Mouse (Mus musculus) CH12.LX (cell line): ENCODE data around the gene Spata13.

Experiments used
- EP300 ChIP-seq: IDR thresholded peaks from 2 replicates; pipeline ENCODE4 v1.6.1; 2011; ENCODE audit warnings: low read length, improper control_type of control experiment
- NELFE ChIP-seq: IDR thresholded peaks from 2 replicates; pipeline ENCODE4 v1.6.1; 2011; ENCODE audit warnings: low read depth, low read length, improper control_type of control experiment

GRCm38 (mm10) chr14:60765025-60765424 lies 131.2 kb downstream of the Spata13 start:
- TF ChIP-seq NELFE, result no peak
- no peak for TF ChIP-seq EP300
